Mouse (Mus musculus): ENCODE data around the gene Alkbh8. TPM values are rescaled to one million over a fixed set of nuclear protein-coding genes. Genes with fewer than 3 reads are reported as not detected.
"Not testable (repeated sequence)": the region's sequence is repeated elsewhere in the genome, so short reads cannot be mapped to it uniquely, and the experiment has no call there.

Gene Alkbh8
- total RNA-seq (2021), result 10 to 100 TPM; 21.2 to 21.8 TPM
- long read RNA-seq, experiment 1, full-length matches to known transcripts, result 6 of 9 reads
- long read RNA-seq, experiment 1, partial matches to known transcripts, result 0 of 9 reads
- long read RNA-seq, experiment 1, other reads (novel, unspliced or antisense), result 3 of 9 reads
- long read RNA-seq, experiment 2, full-length matches to known transcripts, result 3 of 4 reads
- long read RNA-seq, experiment 2, partial matches to known transcripts, result 0 of 4 reads
- long read RNA-seq, experiment 2, other reads (novel, unspliced or antisense), result 1 of 4 reads

GRCm38 (mm10) chr9:3334962-3335767, at the start of gene Alkbh8:
TSS of gene Alkbh8 (plus strand) at chr9:3335140.
- peak; percentile 80 to 85 for DNase-seq

GRCm38 (mm10) chr9:3309292-3309836, 25.6 kb upstream of the Alkbh8 start:
- DNase-seq, result no peak

- no peak for DNase-seq
These were observed 24.9 kb upstream of the Alkbh8 start for GRCm38 (mm10) chr9:3310016-3310415.

GRCm38 (mm10) chr9:3327342-3328053, 7.4 kb upstream of the Alkbh8 start:
- not testable (repeated sequence) for DNase-seq

GRCm38 (mm10) chr9:3328054-3328595, 6.8 kb upstream of the Alkbh8 start:
- no peak for DNase-seq

GRCm38 (mm10) chr9:3330319-3330718, 4.6 kb upstream of the Alkbh8 start:
- DNase-seq, result no peak

- no peak for DNase-seq
These were observed 4.1 kb upstream of the Alkbh8 start for GRCm38 (mm10) chr9:3330737-3331384.

GRCm38 (mm10) chr9:3336661-3337060, 1.7 kb downstream of the Alkbh8 start:
- no peak for DNase-seq

- peak; percentile 69 to 83 for DNase-seq
These were observed 10.2 kb downstream of the Alkbh8 start for GRCm38 (mm10) chr9:3345136-3345535.

GRCm38 (mm10) chr9:3345967-3346366, 11.0 kb downstream of the Alkbh8 start:
- DNase-seq, result no peak

- no peak for DNase-seq
These were observed 15.1 kb downstream of the Alkbh8 start for GRCm38 (mm10) chr9:3350056-3350455.

- not testable (repeated sequence) for DNase-seq
These were observed 41.4 kb downstream of the Alkbh8 start for GRCm38 (mm10) chr9:3376323-3376722.

GRCm38 (mm10) chr9:3403251-3404208, 68.6 kb downstream of the Alkbh8 start, which contains the start of gene Cwf19l2:
TSS of gene Cwf19l2 (plus strand) at chr9:3403592.
- DNase-seq, result peak; percentile 83 to 85

- peak; percentile 5 to 33 for DNase-seq
These were observed 69.4 kb downstream of the Alkbh8 start for GRCm38 (mm10) chr9:3404372-3404771.

GRCm38 (mm10) chr9:3439555-3440300, 104.8 kb downstream of the Alkbh8 start:
- peak; percentile 7 to 10 for DNase-seq
